ENCODE assay signal across 23 mouse cellular contexts in the genomic region with DNA sequence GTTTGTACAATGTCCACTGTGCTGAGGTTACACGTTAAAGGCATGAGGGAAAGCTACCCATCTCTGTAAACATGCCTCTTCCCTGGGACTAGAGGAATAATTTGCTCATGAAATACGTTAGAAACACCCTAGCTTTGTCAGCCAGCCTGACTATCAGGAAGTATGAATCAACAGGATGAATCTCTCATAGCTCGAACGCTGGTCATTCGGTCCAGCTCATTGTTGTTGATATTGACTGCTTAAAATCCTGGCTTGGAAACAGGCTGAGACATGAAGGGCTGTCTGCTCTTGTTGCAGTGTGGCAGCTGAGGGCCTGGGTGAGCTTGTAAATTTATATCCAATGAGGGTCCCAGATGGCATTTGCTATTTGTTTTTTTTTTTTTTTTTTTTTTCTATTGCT. TPM values are rescaled to one million over a fixed set of nuclear protein-coding genes. Genes with fewer than 3 reads are reported as not detected.
A peak's percentile ranks its signal among the peaks of the same experiment; 100 is the strongest.
DNase-seq lines count a peak whose midpoint lies in the region; ATAC-seq lines count a peak whose summit lies in the region.
"Had no signal": no experiment of that assay in that cellular context is flagged by ENCODE, and none has a peak within 500 bp of the region (broad histone marks: within the 10 kb centered on the region; RNA-seq: fewer than 3 reads in every experiment).

No protein-coding gene starts in this region.

- no peaks in the 10 kb centered on the region for H3K9me3 ChIP-seq in heart, embryonic 11.5 days (replicated peaks; ENCODE audit: control insufficient read depth, low read length)
- H3K9me3 ChIP-seq: embryonic facial prominence, embryonic 13.5 days; forebrain, embryonic 10.5 days; heart, embryonic 13.5 days; hindbrain, embryonic 12.5 days had no signal

- no peak overlapping the region for H3K27ac ChIP-seq in heart, embryonic 11.5 days (ENCODE audit: low read depth, low read length)
- H3K27ac ChIP-seq in brown adipose tissue, adult 24 weeks (replicated peaks; ENCODE audit: low read depth, low read length), result peak overlapping the region; percentile 55
- H3K27ac ChIP-seq: embryonic facial prominence, embryonic 13.5 days; forebrain, embryonic 10.5 days; heart, embryonic 13.5 days; hindbrain, embryonic 12.5 days had no signal

- peak; percentile 21 for DNase-seq in adrenal gland, adult 2 months
- DNase-seq in adrenal gland, postnatal 10 days, result no peak
- peak; percentile 32 to 36 for DNase-seq in heart, adult 9 months (ENCODE audit: low spot score in 2 of 2)
- peak; percentile 68 for DNase-seq in 3T3-L1 (ENCODE audit: low read depth, low spot score)
- DNase-seq in right cerebral cortex, adult 2 months (ENCODE audit: low spot score in 2 of 2), result no peak
- DNase-seq: adrenal gland, postnatal 14 days; cerebellum, adult 18-20 months; cerebellum, adult 9-11 months; cerebellum, postnatal 36 days; gastrocnemius, postnatal 14 days; heart, postnatal 4 days had no signal

- peaks cover 20% of the 10 kb centered on the region for H3K27me3 ChIP-seq in heart, embryonic 11.5 days (ENCODE audit: control insufficient read depth, insufficient read depth, low read length)
- H3K27me3 ChIP-seq: CH12.LX had no signal

- no peaks in the 10 kb centered on the region for H3K36me3 ChIP-seq in heart, embryonic 11.5 days (ENCODE audit: control insufficient read depth, insufficient read depth, low read length)
- H3K36me3 ChIP-seq: embryonic facial prominence, embryonic 13.5 days; forebrain, embryonic 10.5 days; heart, embryonic 13.5 days; hindbrain, embryonic 12.5 days had no signal

- 48% methylated on average over 5 of the region's 5 CpGs for WGBS in heart, embryonic 11.5 days (ENCODE audit: insufficient replicate concordance)

- H3K4me3 ChIP-seq in heart, embryonic 11.5 days (ENCODE audit: low read depth, low read length), result no peak overlapping the region
- H3K4me3 ChIP-seq in brown adipose tissue, adult 24 weeks (ENCODE audit: insufficient read depth, low read depth, low read length), result peak overlapping the region; percentile 18; the same call in 1 of the 2 replicates
- H3K4me3 ChIP-seq: embryonic facial prominence, embryonic 13.5 days; forebrain, embryonic 10.5 days; heart, embryonic 13.5 days; hindbrain, embryonic 12.5 days had no signal

- H3K4me2 ChIP-seq in heart, embryonic 11.5 days, result no peak overlapping the region
- H3K4me2 ChIP-seq: embryonic facial prominence, embryonic 13.5 days; heart, embryonic 13.5 days; hindbrain, embryonic 12.5 days had no signal

- no peak for ATAC-seq in heart, embryonic 11.5 days (replicated peaks; ENCODE audit: insufficient number of reproducible peaks, low FRiP score, low TSS enrichment)
- ATAC-seq: forebrain, embryonic 14.5 days; hindbrain, embryonic 16.5 days; inflammation-experienced regulatory T-cells, adult 6 months; intestine, postnatal 0 days had no signal

- H3K4me1 ChIP-seq in heart, embryonic 11.5 days (ENCODE audit: control insufficient read depth, insufficient read depth, low read length), result peaks cover 29% of the 10 kb centered on the region
- H3K4me1 ChIP-seq in brown adipose tissue, adult 24 weeks (ENCODE audit: control insufficient read depth, insufficient read depth, insufficient read length, low read length), result peaks cover 11% of the 10 kb centered on the region; the same call in 1 of the 2 replicates

- H3K9ac ChIP-seq in heart, embryonic 11.5 days (ENCODE audit: low read depth, low read length), result no peak overlapping the region
- H3K9ac ChIP-seq: embryonic facial prominence, embryonic 13.5 days; heart, embryonic 13.5 days; hindbrain, embryonic 12.5 days had no signal

RNA-seq across cellular contexts. Expression of a gene that starts 4.9 kb away (rescaled TPM):
- 1 to 10 TPM; 7.0 to 8.2 TPM for total RNA-seq in adrenal gland, adult 2 months (2021)
- 13.0 and 14.0 TPM in 2 replicates for polyA plus RNA-seq in adrenal gland, adult 2 months (2012; rRNA removed)
- total RNA-seq in adrenal gland, postnatal 10 days (2021), result 10 to 100 TPM in 1 of 2 experiments, 1 to 10 TPM in 1; 9.5 to 11.2 TPM
- polyA plus RNA-seq in heart, embryonic 11.5 days (2014; fragmentation: Nextera tagmentation; extraction: Ambion mirVana), result 2.6 and 3.1 TPM in 2 replicates
- polyA plus RNA-seq in brown adipose tissue, adult 24 weeks (2012; ENCODE audit: insufficient read depth, insufficient read length, missing spikeins), result 6.3 and 8.2 TPM in 2 replicates
- total RNA-seq: granulocyte monocyte progenitor cell, adult 5-6 weeks had no signal
- polyA plus RNA-seq: inflammation-experienced regulatory T-cells, adult 6 months had no signal

Comparison
In these comparisons a context has a peak if more than half of its experiments do, and no peak if none do; other contexts are left out.
1. DNase-seq: peak in adrenal gland, adult 2 months (single experiment), heart, adult 9 months (2 of 2) and 3T3-L1 (single experiment); none in adrenal gland, postnatal 10 days (single experiment) and right cerebral cortex, adult 2 months (0 of 2).